Mouse (Mus musculus) kidney, embryonic 14.5 days (tissue): Measurements from ENCODE around the gene Lamb1. TPM values are rescaled to one million over a fixed set of nuclear protein-coding genes. Genes with fewer than 3 reads are reported as not detected.

Experiments
- ATAC-seq: fragments of 200-750 bp; cut with Nextera tagmentation; 2 replicates; pipeline ENCODE4 v1.8.0; 2017; ENCODE audit warnings: moderate number of reproducible peaks, mild to moderate bottlenecking, moderate TSS enrichment, moderate library complexity; ENCODE audit not compliant: low FRiP score, low TSS enrichment
- H3K27ac ChIP-seq: fragments of 300-500 bp; sonication (generic); 2 replicates; pipeline ENCODE4 v1.5.1; 2014; ENCODE audit warnings: low read depth, mild to moderate bottlenecking, low read length, moderate library complexity, mixed read lengths
- H3K27me3 ChIP-seq: fragments of 300-500 bp; sonication (generic); 2 replicates; pipeline ENCODE4 v1.6.1; 2014; ENCODE audit warnings: mild to moderate bottlenecking, low read length; ENCODE audit not compliant: control insufficient read depth, insufficient read depth
- H3K36me3 ChIP-seq: fragments of 300-500 bp; sonication (generic); 2 replicates; pipeline ENCODE4 v1.6.1; 2014; ENCODE audit warnings: low read length, mixed read lengths; ENCODE audit not compliant: control insufficient read depth, insufficient read depth
- H3K4me1 ChIP-seq: fragments of 300-500 bp; sonication (generic); 2 replicates; pipeline ENCODE4 v1.6.1; 2014; ENCODE audit warnings: low read length, mixed read lengths; ENCODE audit not compliant: control insufficient read depth, insufficient read depth
- H3K4me2 ChIP-seq: fragments of 300-500 bp; sonication (generic); replicated peaks from 2 replicates; pipeline ENCODE4 v1.6.1; 2014; ENCODE audit warnings: low read depth, mild to moderate bottlenecking, low read length
- H3K4me3 ChIP-seq: fragments of 300-500 bp; sonication (generic); 2 replicates; pipeline ENCODE4 v1.5.1; 2014; ENCODE audit warnings: mild to moderate bottlenecking, low read length
- H3K9ac ChIP-seq: fragments of 300-500 bp; sonication (generic); 2 replicates; pipeline ENCODE4 v1.6.1; 2014; ENCODE audit warnings: low read depth, mild to moderate bottlenecking, low read length, moderate library complexity
- H3K9me3 ChIP-seq: fragments of 300-500 bp; sonication (generic); 2 replicates; pipeline ENCODE4 v1.6.1; 2016; ENCODE audit warnings: low read length; ENCODE audit not compliant: control insufficient read depth
- WGBS: fragments of 180-500 bp; shearing (Covaris S2); extraction: QIAGEN DNeasy Blood & Tissue Kit; methylation state at CpG from one replicate; pipeline ENCODE4 v1.1.7; 2014; 5-methylcytosine and 5-hydroxymethylcytosine counted together
- polyA plus RNA-seq: library from polyadenylated mRNA; unstranded; fragments of >200 nt; fragmentation: Nextera tagmentation; extraction: Ambion mirVana; gene quantifications from 2 replicates; pipeline ENCODE4 v1.2.1, GENCODE M21; 2014

Gene Lamb1
- polyA plus RNA-seq, 1 experiment from 2014 or later, result 121 TPM

DNA sequence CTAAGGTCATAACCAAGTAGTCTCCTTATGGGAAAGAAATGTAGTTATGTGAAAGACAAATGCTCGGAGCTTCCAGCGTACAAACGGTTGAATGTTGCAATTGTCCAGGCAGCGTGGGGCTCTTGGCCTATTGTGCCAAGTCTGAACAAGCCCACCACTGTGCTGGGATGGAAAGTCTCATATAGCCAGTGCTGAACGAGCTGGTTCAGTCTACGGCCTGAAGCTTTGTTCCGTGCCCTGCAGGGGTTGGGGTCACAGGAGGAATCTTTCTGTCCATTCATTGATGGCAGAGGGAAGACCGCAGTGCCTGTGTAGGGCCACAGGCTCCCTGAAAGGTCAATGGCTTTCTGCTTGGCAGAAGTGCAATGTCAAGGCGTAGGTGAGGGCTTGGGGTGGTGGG, 45.7 kb downstream of the Lamb1 start:
- no peak overlapping the region for H3K4me2 ChIP-seq
- no peak overlapping the region for H3K9ac ChIP-seq
- H3K27ac ChIP-seq, result no peak overlapping the region
- WGBS, result 88% methylated on average over 9 of the region's 9 CpGs
- no peak overlapping the region for H3K4me3 ChIP-seq
- no peaks in the 10 kb centered on the region for H3K9me3 ChIP-seq
- no peaks in the 10 kb centered on the region for H3K27me3 ChIP-seq
- ATAC-seq, result 0 out of 2 replicates have a peak, but pooled peaks have one; percentile 22
- H3K36me3 ChIP-seq, result peaks cover 97% of the 10 kb centered on the region
- no peaks in the 10 kb centered on the region for H3K4me1 ChIP-seq

DNA sequence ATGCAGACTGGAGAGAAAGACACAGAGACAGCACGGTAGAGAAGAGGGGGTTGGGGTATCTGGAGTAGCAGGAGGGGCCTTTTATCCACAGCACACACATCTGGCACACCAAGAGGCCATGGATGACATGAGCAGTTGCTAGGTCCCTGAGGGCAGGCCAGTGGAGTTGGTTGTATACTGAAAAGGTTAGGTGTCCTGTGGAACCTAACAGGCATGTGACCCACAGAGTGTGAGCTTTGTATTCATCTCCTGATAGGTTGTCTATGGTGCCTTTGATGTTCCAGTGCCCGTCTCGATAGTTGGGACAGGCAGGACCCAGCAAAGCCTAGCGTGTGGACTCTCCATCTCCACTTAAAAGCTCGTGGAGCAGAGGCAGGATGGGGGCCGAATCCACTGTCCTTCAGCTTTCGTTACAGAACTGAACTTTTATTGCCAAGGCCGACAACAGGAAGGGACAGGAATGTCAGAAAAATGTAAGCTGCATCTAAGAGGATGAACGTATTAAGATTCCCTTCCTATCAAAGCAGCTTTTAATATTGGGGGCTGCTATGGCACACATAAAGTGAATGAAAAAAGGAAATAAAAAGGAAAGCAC, 46.7 kb downstream of the Lamb1 start:
- H3K4me1 ChIP-seq, result no peaks in the 10 kb centered on the region
- no peaks in the 10 kb centered on the region for H3K9me3 ChIP-seq
- no peak overlapping the region for H3K4me3 ChIP-seq
- 87% methylated on average over 9 of the region's 9 CpGs for WGBS
- H3K36me3 ChIP-seq, result peaks cover 97% of the 10 kb centered on the region
- no peak for ATAC-seq
- H3K9ac ChIP-seq, result no peak overlapping the region
- H3K27me3 ChIP-seq, result no peaks in the 10 kb centered on the region
- no peak overlapping the region for H3K4me2 ChIP-seq
- no peak overlapping the region for H3K27ac ChIP-seq

DNA sequence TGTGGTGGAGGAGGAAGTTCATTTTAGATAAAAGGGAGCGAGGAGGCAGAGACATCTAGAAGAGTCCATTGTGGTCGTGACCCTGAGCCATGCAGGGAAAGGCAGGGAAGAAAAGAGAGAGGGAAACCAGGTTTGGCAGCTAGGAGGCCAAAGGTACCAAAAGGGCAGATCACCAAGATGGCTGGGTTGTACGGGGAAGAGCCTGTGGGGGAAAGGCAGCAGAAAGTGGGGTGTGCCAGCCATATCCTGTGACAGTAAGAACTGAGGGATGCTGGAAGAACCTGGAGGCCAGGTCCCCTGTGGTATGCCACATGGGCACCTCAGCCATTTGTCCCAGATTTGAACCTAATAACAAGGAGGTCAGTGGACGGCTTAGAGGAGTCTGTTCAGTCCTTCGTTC, 47.2 kb downstream of the Lamb1 start:
- H3K27me3 ChIP-seq, result no peaks in the 10 kb centered on the region
- no peaks in the 10 kb centered on the region for H3K9me3 ChIP-seq
- H3K4me2 ChIP-seq, result no peak overlapping the region
- H3K4me1 ChIP-seq, result no peaks in the 10 kb centered on the region
- no peak overlapping the region for H3K27ac ChIP-seq
- no peak overlapping the region for H3K4me3 ChIP-seq
- peaks cover 97% of the 10 kb centered on the region for H3K36me3 ChIP-seq
- ATAC-seq, result no peak
- H3K9ac ChIP-seq, result no peak overlapping the region
- 94% methylated on average over 5 of the region's 5 CpGs for WGBS

DNA sequence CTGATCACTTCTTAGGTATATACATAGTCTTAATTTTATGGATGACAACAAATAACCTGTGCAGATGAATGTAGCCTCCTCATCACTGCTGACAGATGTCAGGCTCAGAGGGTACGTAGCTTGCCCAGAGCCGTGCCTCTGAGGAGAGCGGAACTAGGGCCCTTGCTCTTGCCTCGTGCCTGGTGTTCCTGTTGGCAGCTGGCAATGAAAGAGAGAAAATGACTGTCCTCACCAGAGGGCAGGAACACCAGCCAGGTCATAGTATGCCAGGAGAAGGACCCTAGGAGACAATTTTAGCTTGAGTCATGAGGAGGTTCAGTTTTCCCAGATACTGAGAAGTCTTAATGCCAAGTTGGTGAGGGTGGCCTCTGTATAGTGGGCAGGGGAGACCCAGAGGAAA, 48.1 kb downstream of the Lamb1 start:
- Histone ChIP-seq H3K36me3 (peaks cover 97% of the 10 kb centered on the region), H3K9me3 (no peaks in the 10 kb centered on the region), H3K27ac (no peak overlapping the region), H3K27me3 (no peaks in the 10 kb centered on the region), H3K4me3 (no peak overlapping the region), H3K4me2 (no peak overlapping the region), H3K9ac (no peak overlapping the region), H3K4me1 (no peaks in the 10 kb centered on the region)
- no peak for ATAC-seq
- WGBS, result 94% methylated on average over 4 of the region's 4 CpGs

DNA sequence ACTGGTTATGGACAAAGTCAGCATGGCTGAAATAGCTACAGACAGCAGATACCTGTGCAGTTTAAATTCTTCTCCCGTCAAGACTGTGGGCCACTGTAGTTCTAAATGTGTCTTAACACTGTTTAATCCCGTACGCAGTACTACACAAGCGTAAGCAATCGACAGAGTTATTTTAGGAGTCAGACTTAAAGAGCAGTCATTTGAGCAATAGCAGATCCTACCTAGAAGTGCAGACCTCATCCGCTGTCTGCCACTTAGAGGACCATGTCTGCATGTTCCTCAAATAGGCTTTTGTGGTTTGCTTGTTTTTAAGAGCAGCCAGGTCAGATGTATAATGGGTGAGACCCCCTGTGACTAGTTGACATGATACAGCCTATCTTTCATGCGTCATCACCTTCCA, 49.3 kb downstream of the Lamb1 start:
- ATAC-seq, result no peak
- WGBS, result 94% methylated on average over 7 of the region's 7 CpGs
- peaks cover 97% of the 10 kb centered on the region for H3K36me3 ChIP-seq

DNA sequence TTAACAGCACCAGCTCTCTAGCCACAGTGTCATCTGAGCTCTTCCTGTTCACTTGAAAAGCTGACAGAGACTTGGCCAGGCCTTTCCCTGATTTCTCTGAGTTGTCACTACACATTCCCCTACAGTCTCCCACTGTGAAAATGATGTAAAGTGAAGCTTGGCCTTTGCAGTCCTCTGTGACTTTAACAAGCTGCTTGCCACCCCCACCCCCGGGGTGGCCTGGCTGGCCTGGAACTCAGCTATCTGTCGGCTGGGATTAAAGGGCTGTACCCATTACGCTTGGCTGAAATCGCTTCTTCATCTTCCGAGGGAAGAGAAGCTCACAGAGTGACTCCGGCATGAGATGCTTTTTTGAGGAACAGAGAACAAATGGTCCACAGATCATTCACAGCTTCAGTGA, 50.9 kb downstream of the Lamb1 start:
- H3K4me2 ChIP-seq, result no peak overlapping the region
- no peak overlapping the region for H3K4me3 ChIP-seq
- no peak overlapping the region for H3K9ac ChIP-seq
- no peaks in the 10 kb centered on the region for H3K9me3 ChIP-seq
- no peaks in the 10 kb centered on the region for H3K27me3 ChIP-seq
- WGBS, result 81% methylated on average over 6 of the region's 6 CpGs
- ATAC-seq, result no peak
- H3K4me1 ChIP-seq, result no peaks in the 10 kb centered on the region
- no peak overlapping the region for H3K27ac ChIP-seq
- H3K36me3 ChIP-seq, result peaks cover 98% of the 10 kb centered on the region

More for the DNA sequence above, 49.3 kb downstream of the Lamb1 start:
- H3K27ac ChIP-seq, result no peak overlapping the region
- no peak overlapping the region for H3K4me3 ChIP-seq
- H3K4me1 ChIP-seq, result no peaks in the 10 kb centered on the region
- no peaks in the 10 kb centered on the region for H3K9me3 ChIP-seq
- no peak overlapping the region for H3K4me2 ChIP-seq
- no peak overlapping the region for H3K9ac ChIP-seq
- H3K27me3 ChIP-seq, result no peaks in the 10 kb centered on the region

DNA sequence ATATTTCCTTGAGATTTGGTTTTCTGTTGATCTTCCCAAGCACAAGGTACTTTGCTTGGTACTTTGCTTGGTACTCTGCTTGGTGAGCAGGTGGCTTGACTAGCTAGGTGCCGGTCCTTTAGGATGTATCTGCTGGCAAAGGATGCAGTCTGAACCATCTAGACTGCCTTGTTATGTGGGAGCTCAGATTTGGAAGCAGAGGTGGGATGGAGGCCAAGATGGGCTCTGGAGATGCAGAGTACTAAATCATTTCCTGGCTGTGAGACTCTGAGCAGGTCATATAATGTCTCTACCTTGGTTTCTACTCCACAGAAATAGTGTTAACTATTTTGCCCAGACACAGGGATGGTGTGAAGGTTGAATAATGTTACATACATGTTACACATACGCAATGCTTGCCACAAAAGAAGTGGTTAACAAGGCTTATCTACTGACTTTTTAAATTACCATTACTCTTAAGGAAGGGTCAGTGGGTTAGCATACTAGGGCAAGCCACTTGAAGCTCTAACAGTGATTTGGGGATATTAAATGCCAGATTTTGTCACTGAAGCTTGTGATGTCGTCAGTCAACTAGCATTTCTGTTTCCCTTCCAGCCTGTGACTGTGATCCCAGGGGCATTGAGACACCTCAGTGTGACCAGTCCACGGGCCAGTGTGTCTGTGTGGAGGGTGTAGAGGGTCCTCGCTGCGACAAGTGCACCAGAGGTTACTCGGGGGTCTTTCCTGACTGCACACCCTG, 52.8 kb downstream of the Lamb1 start:
- Histone ChIP-seq H3K4me1 (no peaks in the 10 kb centered on the region), H3K4me2 (no peak overlapping the region), H3K4me3 (no peak overlapping the region), H3K9me3 (no peaks in the 10 kb centered on the region), H3K9ac (no peak overlapping the region), H3K27me3 (no peaks in the 10 kb centered on the region), H3K27ac (no peak overlapping the region), H3K36me3 (peaks cover 98% of the 10 kb centered on the region)
- ATAC-seq, result no peak
- WGBS, result 95% methylated on average over 7 of the region's 7 CpGs

DNA sequence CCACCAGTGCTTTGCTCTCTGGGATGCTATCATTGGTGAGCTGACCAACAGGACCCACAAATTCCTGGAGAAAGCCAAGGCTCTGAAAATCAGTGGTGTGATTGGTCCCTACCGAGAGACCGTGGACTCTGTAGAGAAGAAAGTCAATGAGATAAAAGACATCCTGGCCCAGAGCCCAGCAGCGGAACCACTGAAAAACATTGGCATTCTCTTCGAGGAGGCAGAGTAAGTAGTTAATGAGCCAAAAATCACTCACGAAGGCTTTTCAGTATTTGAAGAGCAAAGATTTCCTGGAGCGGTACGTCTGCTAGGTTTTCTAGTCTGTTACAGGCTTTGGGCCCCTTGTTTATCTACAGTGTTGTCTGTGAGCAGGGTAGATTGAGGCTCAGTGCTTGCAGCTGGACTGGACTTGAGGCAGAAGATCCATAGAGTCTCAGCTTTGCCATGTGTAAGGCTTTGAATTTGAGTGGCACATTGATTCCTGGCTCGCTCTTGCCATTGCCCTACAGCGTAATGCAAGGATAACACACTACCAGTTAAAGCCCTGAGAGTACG, 53.5 kb downstream of the Lamb1 start:
- ATAC-seq, result no peak
- Histone ChIP-seq H3K9ac (no peak overlapping the region), H3K27ac (no peak overlapping the region), H3K27me3 (no peaks in the 10 kb centered on the region), H3K4me3 (no peak overlapping the region), H3K4me1 (no peaks in the 10 kb centered on the region), H3K36me3 (peaks cover 98% of the 10 kb centered on the region), H3K4me2 (no peak overlapping the region), H3K9me3 (no peaks in the 10 kb centered on the region)
- 86% methylated on average over 10 of the region's 10 CpGs for WGBS

DNA sequence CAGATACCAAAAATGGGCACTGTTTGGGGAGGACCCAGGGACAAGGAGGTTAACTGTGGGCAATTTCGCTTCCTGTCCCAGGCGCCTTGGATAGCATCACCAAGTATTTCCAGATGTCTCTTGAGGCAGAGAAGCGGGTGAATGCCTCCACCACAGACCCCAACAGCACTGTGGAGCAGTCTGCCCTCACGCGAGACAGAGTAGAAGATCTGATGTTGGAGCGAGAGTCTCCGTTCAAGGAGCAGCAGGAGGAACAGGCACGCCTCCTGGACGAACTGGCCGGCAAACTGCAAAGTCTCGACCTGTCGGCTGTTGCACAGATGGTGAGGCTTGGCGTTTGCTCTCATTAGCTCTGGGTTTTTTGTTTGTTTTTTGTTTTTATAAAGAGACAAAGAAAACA, 55.8 kb downstream of the Lamb1 start:
- Histone ChIP-seq H3K4me3 (no peak overlapping the region), H3K4me1 (no peaks in the 10 kb centered on the region), H3K27ac (no peak overlapping the region), H3K27me3 (no peaks in the 10 kb centered on the region), H3K4me2 (no peak overlapping the region), H3K9ac (no peak overlapping the region), H3K9me3 (no peaks in the 10 kb centered on the region), H3K36me3 (peaks cover 99% of the 10 kb centered on the region)
- WGBS, result 63% methylated on average over 13 of the region's 13 CpGs
- no peak for ATAC-seq
